Mouse (Mus musculus): ENCODE data around the gene Gm13178. TPM values are rescaled to one million over a fixed set of nuclear protein-coding genes. Genes with fewer than 3 reads are reported as not detected.

The Gm13178 gene
- not detected in 2 replicates for total RNA-seq (2014; rRNA removed)
- not detected in 2 replicates for polyA plus RNA-seq (2015; fragmentation: Nextera tagmentation; extraction: Ambion mirVana)

- H3K27me3 ChIP-seq (ENCODE audit: insufficient read depth, low read length) = no peaks in the 10 kb centered on the region
- ATAC-seq = no peak
- no peak within 1 kb of the TSS for H3K4me2 ChIP-seq (ENCODE audit: low read depth, low read length)
- WGBS = 84% methylated on average over 1 of the region's 1 CpGs
- H3K4me3 ChIP-seq (ENCODE audit: low read length) = no peak within 1 kb of the TSS
- no peak for TF ChIP-seq CTCF (IDR thresholded peaks at IDR 0.05; ENCODE audit: low read depth)
- peaks cover 10% of the 10 kb centered on the region for H3K9me3 ChIP-seq (ENCODE audit: low read length)
- no peak within 1 kb of the TSS for H3K27ac ChIP-seq
- H3K9ac ChIP-seq (replicated peaks; ENCODE audit: low read length) = no peak within 1 kb of the TSS
- no peak for DNase-seq (ENCODE audit: low spot score)
- no peaks in the 10 kb centered on the region for H3K4me1 ChIP-seq (ENCODE audit: insufficient read depth, low read length)
- H3K36me3 ChIP-seq (ENCODE audit: insufficient read depth, low read length) = no peaks in the 10 kb centered on the region
Observed at GRCm38 (mm10) chr4:144721304-144721703, at the start of gene Gm13178. Gene Gm13178, minus strand, starts transcription at chr4:144721404.

GRCm38 (mm10) chr4:144765722-144766121 lies 44.5 kb upstream of the Gm13178 start:
- WGBS = 34% methylated on average over 2 of the region's 2 CpGs
- ATAC-seq = 0 out of 2 replicates have a peak, but pooled peaks have one; percentile 59

GRCm38 (mm10) chr4:144749139-144749538 lies 27.9 kb upstream of the Gm13178 start:
- H3K27ac ChIP-seq = no peak overlapping the region
- WGBS = 42% methylated on average over 1 of the region's 1 CpGs
- H3K36me3 ChIP-seq (ENCODE audit: insufficient read depth, low read length) = no peaks in the 10 kb centered on the region
- no peaks in the 10 kb centered on the region for H3K27me3 ChIP-seq (ENCODE audit: insufficient read depth, low read length)
- H3K9me3 ChIP-seq (ENCODE audit: low read length) = no peaks in the 10 kb centered on the region
- H3K9ac ChIP-seq (replicated peaks; ENCODE audit: low read length) = no peak overlapping the region
- ATAC-seq (no peak), DNase-seq (ENCODE audit: low spot score) (peak; percentile 1)
- H3K4me2 ChIP-seq (ENCODE audit: low read depth, low read length) = no peak overlapping the region
- no peak overlapping the region for H3K4me3 ChIP-seq (ENCODE audit: low read length)
- H3K4me1 ChIP-seq (ENCODE audit: insufficient read depth, low read length) = no peaks in the 10 kb centered on the region
- TF ChIP-seq CTCF (IDR thresholded peaks at IDR 0.05; ENCODE audit: low read depth) = no peak

More at GRCm38 (mm10) chr4:144765722-144766121, 44.5 kb upstream of the Gm13178 start:
- Histone ChIP-seq H3K36me3 (ENCODE audit: insufficient read depth, low read length) (no peaks in the 10 kb centered on the region), H3K4me3 (ENCODE audit: low read length) (no peak overlapping the region), H3K27me3 (ENCODE audit: insufficient read depth, low read length) (no peaks in the 10 kb centered on the region), H3K9me3 (ENCODE audit: low read length) (no peaks in the 10 kb centered on the region), H3K9ac (replicated peaks; ENCODE audit: low read length) (no peak overlapping the region), H3K27ac (no peak overlapping the region), H3K4me1 (ENCODE audit: insufficient read depth, low read length) (no peaks in the 10 kb centered on the region), H3K4me2 (ENCODE audit: low read depth, low read length) (no peak overlapping the region)
- peak; percentile 77 for DNase-seq (ENCODE audit: low spot score)
- TF ChIP-seq CTCF (IDR thresholded peaks at IDR 0.05; ENCODE audit: low read depth) = peak; percentile 72

GRCm38 (mm10) chr4:144719691-144720090 lies 1.5 kb downstream of the Gm13178 start:
- H3K9me3 ChIP-seq (ENCODE audit: low read length) = peaks cover 10% of the 10 kb centered on the region
- TF ChIP-seq CTCF (IDR thresholded peaks at IDR 0.05; ENCODE audit: low read depth) = no peak

GRCm38 (mm10) chr4:144718288-144718687 lies 2.9 kb downstream of the Gm13178 start:
- WGBS = 71% methylated on average over 1 of the region's 1 CpGs

More at GRCm38 (mm10) chr4:144719691-144720090, 1.5 kb downstream of the Gm13178 start:
- H3K4me1 ChIP-seq (ENCODE audit: insufficient read depth, low read length) = no peaks in the 10 kb centered on the region
- no peak overlapping the region for H3K4me2 ChIP-seq (ENCODE audit: low read depth, low read length)
- WGBS = 88% methylated on average over 1 of the region's 1 CpGs
- H3K27ac ChIP-seq = no peak overlapping the region
- ATAC-seq (no peak), DNase-seq (ENCODE audit: low spot score) (no peak)
- no peak overlapping the region for H3K4me3 ChIP-seq (ENCODE audit: low read length)
- no peaks in the 10 kb centered on the region for H3K27me3 ChIP-seq (ENCODE audit: insufficient read depth, low read length)
- H3K36me3 ChIP-seq (ENCODE audit: insufficient read depth, low read length) = no peaks in the 10 kb centered on the region
- no peak overlapping the region for H3K9ac ChIP-seq (replicated peaks; ENCODE audit: low read length)

GRCm38 (mm10) chr4:144686268-144686667 lies 34.9 kb downstream of the Gm13178 start, which contains the start of gene Gm436:
Gene Gm436, minus strand, starts transcription at chr4:144686368.
- peaks cover 2% of the 10 kb centered on the region; the same call in 1 of the 2 replicates for H3K9me3 ChIP-seq (ENCODE audit: low read length)
- 56% methylated on average over 2 of the region's 2 CpGs for WGBS
- H3K27me3 ChIP-seq (ENCODE audit: insufficient read depth, low read length) = no peaks in the 10 kb centered on the region
- H3K27ac ChIP-seq = no peak within 1 kb of the TSS
- ATAC-seq (no peak), DNase-seq (ENCODE audit: low spot score) (no peak)
- TF ChIP-seq CTCF (IDR thresholded peaks at IDR 0.05; ENCODE audit: low read depth) = no peak
- H3K9ac ChIP-seq (replicated peaks; ENCODE audit: low read length) = no peak within 1 kb of the TSS
- H3K4me1 ChIP-seq (ENCODE audit: insufficient read depth, low read length) = no peaks in the 10 kb centered on the region
- no peaks in the 10 kb centered on the region for H3K36me3 ChIP-seq (ENCODE audit: insufficient read depth, low read length)
- H3K4me2 ChIP-seq (ENCODE audit: low read depth, low read length) = no peak within 1 kb of the TSS
- H3K4me3 ChIP-seq (ENCODE audit: low read length) = no peak within 1 kb of the TSS

More at GRCm38 (mm10) chr4:144718288-144718687, 2.9 kb downstream of the Gm13178 start:
- H3K36me3 ChIP-seq (ENCODE audit: insufficient read depth, low read length) = no peaks in the 10 kb centered on the region
- H3K27me3 ChIP-seq (ENCODE audit: insufficient read depth, low read length) = no peaks in the 10 kb centered on the region
- no peak for TF ChIP-seq CTCF (IDR thresholded peaks at IDR 0.05; ENCODE audit: low read depth)
- H3K27ac ChIP-seq = no peak overlapping the region
- H3K4me3 ChIP-seq (ENCODE audit: low read length) = no peak overlapping the region
- no peaks in the 10 kb centered on the region for H3K4me1 ChIP-seq (ENCODE audit: insufficient read depth, low read length)
- ATAC-seq (no peak), DNase-seq (ENCODE audit: low spot score) (no peak)
- peaks cover 10% of the 10 kb centered on the region for H3K9me3 ChIP-seq (ENCODE audit: low read length)
- no peak overlapping the region for H3K4me2 ChIP-seq (ENCODE audit: low read depth, low read length)
- no peak overlapping the region for H3K9ac ChIP-seq (replicated peaks; ENCODE audit: low read length)

Other genes starting within 250 kb of the Gm13178 start
- gene 9430007A20Rik, start 201.6 kb downstream of the Gm13178 start, total RNA-seq (2014; rRNA removed) = not detected in 2 replicates
- gene 9430007A20Rik, start 201.6 kb downstream of the Gm13178 start, polyA plus RNA-seq (2015; fragmentation: Nextera tagmentation; extraction: Ambion mirVana) = not detected in 2 replicates
- gene Gm13124, start 156.3 kb downstream of the Gm13178 start, total RNA-seq (2014; rRNA removed) = not detected in 2 replicates
- not detected in 2 replicates for gene Gm13124, start 156.3 kb downstream of the Gm13178 start, polyA plus RNA-seq (2015; fragmentation: Nextera tagmentation; extraction: Ambion mirVana)
- not detected in 2 replicates for gene Aadacl4, start 107.7 kb downstream of the Gm13178 start, total RNA-seq (2014; rRNA removed)
- gene Aadacl4, start 107.7 kb downstream of the Gm13178 start, polyA plus RNA-seq (2015; fragmentation: Nextera tagmentation; extraction: Ambion mirVana) = not detected in 2 replicates
- gene Gm436, start 35.0 kb downstream of the Gm13178 start, total RNA-seq (2014; rRNA removed) = not detected in 2 replicates
- gene Gm436, start 35.0 kb downstream of the Gm13178 start, polyA plus RNA-seq (2015; fragmentation: Nextera tagmentation; extraction: Ambion mirVana) = not detected in 2 replicates
- gene Gm438, start 65.2 kb upstream of the Gm13178 start, total RNA-seq (2014; rRNA removed) = not detected in 2 replicates
- gene Gm438, start 65.2 kb upstream of the Gm13178 start, polyA plus RNA-seq (2015; fragmentation: Nextera tagmentation; extraction: Ambion mirVana) = not detected in 2 replicates
- gene Dhrs3, start 171.4 kb upstream of the Gm13178 start, total RNA-seq (2014; rRNA removed) = 35.5 and 40.1 TPM in 2 replicates
- gene Dhrs3, start 171.4 kb upstream of the Gm13178 start, polyA plus RNA-seq (2015; fragmentation: Nextera tagmentation; extraction: Ambion mirVana) = 51.8 and 59.8 TPM in 2 replicates